Mouse (Mus musculus) testis, postnatal 10 days (tissue): ENCODE measurements around the gene Scgb3a1.
A peak's percentile ranks its signal among the peaks of the same experiment; 100 is the strongest.

Experiments used
- DNase-seq: peaks from one replicate; pipeline ENCODE4 v3.0.0; 2021; ENCODE audit warnings: low spot score

Scgb3a1 gene

GRCm38 (mm10) chr11:49658791-49659469, 4.5 kb upstream of the Scgb3a1 start:
- DNase-seq, result no peak

- DNase-seq, result no peak
These were observed 4.0 kb upstream of the Scgb3a1 start for GRCm38 (mm10) chr11:49659470-49659799.

GRCm38 (mm10) chr11:49662292-49662780, 1.1 kb upstream of the Scgb3a1 start:
- no peak for DNase-seq

DNA sequence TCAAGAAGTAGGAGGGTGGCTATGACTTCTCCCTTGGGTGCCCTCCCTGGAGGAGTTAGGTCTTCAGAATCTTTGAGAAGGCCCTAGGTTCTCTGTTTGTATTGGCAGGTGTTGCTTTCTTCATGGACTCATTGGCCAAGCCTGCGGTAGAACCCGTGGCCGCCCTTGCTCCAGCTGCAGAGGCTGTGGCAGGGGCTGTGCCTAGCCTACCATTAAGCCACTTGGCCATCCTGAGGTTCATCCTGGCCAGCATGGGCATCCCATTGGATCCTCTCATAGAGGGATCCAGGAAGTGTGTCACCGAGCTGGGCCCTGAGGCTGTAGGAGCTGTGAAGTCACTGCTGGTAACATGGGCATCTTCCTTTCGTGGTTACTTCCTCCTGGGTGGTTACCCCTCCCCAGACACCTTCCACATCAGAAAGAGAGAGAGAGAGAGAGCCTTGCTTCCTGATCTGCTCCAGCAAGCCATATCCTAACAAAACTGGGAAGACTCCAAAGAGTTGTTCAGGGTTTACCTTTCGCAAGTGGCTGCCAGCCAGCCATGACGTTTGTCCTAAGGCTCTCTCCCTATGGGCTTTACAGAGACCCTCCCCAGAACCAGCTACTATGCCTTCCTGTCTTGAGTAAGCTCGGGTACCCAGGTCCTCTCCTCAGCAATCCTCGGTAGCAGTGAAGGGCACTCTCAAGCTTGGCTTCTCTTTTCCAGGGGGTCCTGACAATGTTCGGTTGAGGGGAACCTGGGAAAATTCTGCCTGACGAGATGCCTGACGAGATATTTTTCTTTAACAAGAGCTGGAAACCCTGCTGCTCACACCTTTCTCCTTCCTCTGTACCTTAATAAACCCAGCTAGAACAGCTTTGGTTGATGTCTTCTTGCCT, 1.1 kb downstream of the Scgb3a1 start:
- no peak for DNase-seq

DNA sequence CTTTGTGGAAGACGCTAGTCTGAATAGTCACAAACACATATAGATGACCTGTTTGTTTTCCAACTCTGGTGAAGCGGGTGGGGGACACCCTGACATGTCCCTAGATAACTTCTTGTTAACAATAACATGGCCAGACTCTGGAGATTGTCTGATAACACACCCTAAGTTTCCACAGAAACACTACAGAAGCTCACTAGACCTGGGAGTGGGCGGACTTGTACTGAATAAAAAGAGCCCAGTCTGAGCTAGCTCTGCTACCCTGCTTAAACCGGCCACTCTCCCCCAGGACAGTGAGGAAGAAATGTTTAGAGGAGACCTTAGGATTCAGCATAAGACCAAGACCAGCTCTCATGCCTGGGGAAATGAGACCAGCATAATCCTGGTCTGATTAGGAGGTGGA, 2.1 kb downstream of the Scgb3a1 start:
- DNase-seq, result no peak

DNA sequence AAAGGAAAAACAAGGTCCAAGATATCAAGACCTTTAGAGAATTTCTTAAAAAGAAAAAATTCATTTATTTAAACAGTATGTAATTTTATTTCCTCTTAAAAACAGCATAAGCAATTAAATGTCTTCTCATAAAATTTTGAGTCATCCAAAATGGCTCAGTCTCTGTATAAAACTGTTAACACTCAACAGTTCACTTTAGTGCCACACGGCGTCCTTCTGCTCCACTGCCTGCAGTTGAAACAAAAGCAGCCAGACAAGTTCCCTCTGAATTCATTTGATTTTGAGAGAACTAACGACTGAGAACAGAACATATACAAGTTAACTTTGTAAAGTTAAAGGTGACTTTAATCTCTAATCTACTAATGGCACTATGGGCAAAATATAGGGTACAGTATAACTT, 10.0 kb downstream of the Scgb3a1 start:
- no peak for DNase-seq

GRCm38 (mm10) chr11:49684237-49684973, 21.0 kb downstream of the Scgb3a1 start:
- no peak for DNase-seq

DNA sequence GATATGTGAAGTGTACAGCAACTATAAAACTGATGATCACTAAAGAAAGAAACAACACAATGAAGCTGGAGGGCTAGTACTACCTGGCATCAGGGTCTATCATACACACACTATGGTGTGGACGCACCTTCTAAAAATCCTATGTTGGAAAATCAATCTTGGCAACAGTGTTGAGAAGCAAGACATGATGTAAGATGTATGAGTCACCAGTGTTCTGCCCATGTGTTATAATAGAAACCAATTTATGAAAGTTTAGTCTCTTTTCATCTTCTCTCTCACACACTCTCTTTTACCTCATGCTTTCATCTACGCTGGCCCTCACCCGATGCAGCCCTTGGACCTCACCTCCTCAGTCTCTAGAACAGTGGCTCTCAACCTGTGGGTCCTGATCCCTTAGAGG, 31.6 kb downstream of the Scgb3a1 start:
- no peak for DNase-seq

DNA sequence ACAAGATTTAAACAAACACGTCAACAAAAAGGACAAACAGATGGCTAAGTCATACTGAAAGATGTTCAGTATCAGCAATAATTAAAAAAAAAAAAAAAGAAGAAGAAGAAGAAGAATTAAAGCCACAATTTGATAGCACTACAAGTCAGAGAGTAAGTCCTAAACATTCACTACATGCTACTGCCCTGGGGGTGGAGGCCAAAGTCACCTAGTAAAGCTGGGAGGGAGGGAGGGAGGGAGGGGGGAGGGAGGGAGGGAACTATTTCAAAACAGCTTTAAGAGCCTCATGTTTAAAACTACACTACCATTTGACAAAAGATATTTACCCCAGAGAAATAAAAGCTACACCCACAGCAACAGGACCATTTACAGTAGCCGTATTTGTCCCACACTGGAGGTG, 32.3 kb downstream of the Scgb3a1 start:
- DNase-seq, result no peak

DNA sequence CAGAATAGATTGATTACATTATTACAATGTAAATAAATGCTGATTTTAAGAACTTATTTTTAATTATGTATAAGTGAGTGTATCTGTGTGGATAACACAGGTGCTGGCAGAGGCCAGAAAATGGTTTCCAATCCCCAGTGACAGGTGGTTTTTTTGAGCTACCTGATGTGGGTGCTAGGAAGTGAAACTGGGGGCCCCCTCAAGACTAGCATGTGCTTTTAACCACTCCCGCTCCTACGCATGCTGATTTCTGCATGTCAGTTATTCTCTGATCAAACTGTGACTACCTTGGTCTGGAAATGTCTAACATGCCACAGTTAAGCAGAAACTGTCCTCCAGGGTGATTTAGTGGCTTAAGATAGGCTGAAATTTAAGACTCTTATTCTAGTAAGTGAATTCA, 33.1 kb downstream of the Scgb3a1 start:
- no peak for DNase-seq

- DNase-seq, result no peak
These were observed 34.4 kb downstream of the Scgb3a1 start for GRCm38 (mm10) chr11:49697779-49698178.

DNA sequence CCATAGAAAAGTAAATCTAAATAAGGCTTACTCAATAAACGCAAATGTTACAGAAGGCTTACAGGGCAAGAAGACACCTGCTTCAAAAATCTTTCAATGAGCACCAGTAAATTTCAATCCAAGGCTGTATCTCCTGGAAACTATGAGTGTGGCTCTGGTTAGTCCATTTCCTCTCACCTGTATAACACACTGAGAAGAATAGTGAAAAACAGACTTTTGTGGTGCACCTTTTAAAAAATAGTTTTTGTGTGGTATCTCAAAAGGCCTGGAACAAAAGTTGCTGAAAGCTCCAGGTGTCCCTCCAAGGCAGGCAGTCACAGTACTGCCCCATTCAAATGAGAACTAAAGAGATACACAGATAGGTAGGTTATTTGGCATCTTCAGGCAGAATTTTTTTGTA, 35.7 kb downstream of the Scgb3a1 start:
- no peak for DNase-seq

DNA sequence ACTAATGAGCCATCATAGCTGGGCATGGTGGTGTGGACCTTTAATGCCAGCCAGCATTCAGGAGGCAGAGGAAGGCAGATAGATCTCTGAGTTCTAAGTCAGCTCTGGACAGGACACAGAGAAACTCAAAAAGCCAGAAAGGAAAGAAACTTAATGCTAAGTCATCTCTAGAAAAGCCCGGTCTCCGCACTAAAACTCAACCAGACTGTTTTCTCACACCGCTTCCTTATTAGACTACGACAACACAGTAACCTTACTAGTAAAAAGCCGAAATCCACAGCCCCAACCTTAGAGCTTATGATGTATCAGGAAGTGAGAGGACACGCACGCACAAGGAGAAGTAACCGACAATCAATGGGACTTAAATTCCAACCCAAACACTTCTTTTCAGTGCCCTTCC, 38.6 kb downstream of the Scgb3a1 start:
- DNase-seq, result no peak

GRCm38 (mm10) chr11:49704804-49705203, 41.4 kb downstream of the Scgb3a1 start:
- no peak for DNase-seq

- no peak for DNase-seq
These were observed 44.4 kb downstream of the Scgb3a1 start for GRCm38 (mm10) chr11:49707834-49708233.

- DNase-seq, result no peak
These were observed 47.3 kb downstream of the Scgb3a1 start for GRCm38 (mm10) chr11:49710664-49711063.

GRCm38 (mm10) chr11:49711981-49712554, 48.7 kb downstream of the Scgb3a1 start:
- peak; percentile 70 for DNase-seq

- peak; percentile 98 for DNase-seq
These were observed 49.3 kb downstream of the Scgb3a1 start, which contains the start of gene Cnot6 for GRCm38 (mm10) chr11:49712555-49713335. Gene Cnot6 (minus strand): TSS chr11:49712723.

DNA sequence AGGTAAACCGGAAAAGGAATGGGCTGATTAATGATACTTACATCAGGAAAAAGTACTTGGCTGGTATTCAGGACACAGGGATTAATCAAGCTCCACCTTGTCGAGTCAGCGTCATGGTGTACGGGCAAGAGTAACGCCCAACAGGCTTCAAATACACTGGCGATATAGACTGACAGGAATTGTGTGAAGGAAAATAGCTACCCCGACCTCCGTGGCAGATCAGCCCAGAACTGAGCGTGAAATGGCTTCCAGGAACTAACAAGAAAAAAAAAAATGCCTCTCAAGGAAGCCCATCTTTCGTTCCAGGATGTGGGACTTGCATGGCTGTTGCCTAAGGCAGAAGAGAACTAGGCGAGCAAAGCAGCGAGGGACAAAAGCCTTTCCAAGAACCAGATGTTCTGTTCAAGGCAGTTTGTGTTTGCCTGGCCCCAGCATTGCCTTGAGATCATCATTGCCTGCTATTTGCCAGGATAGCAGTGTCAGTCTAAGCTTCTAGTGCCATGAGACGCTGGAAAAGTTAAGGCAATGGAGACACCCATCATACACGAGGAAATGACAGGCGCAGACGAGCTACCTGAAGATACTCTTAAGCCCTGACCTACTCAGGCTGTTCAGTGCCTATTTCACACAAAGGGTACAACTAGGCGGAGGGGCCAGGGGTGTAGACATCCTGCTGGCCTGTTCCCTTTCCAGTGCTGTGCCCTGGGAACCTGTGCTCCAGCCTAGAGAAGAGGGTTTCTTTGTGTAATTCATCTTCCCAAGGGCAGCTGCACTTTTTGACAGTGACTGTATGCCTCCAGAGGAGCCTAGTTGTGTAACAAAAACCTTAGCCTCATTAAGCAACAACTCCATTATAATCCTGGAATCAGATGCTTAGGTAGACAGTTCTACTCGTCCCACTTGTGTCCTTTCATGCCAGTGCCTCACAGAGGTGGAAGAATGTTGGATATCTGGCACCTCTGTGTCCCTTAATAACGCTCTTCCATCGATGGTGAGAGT, 50.2 kb downstream of the Scgb3a1 start:
- no peak for DNase-seq
